20 mouse cellular contexts compared by ENCODE assay signal in genomic region chr3:101534311-101534710, GRCm38 (mm10).
A peak's percentile ranks its signal among the peaks of the same experiment; 100 is the strongest.
DNase-seq lines count a peak whose midpoint lies in the region; TF ChIP-seq lines count a peak whose summit lies in the region.
"Had no signal": no experiment of that assay in that cellular context is flagged by ENCODE, and none has a peak within 500 bp of the region (broad histone marks: within the 10 kb centered on the region; RNA-seq: fewer than 3 reads in every experiment).

No protein-coding gene starts in this region.

- no peak for TF ChIP-seq POLR2A in testis, adult 2 months (IDR thresholded peaks at IDR 0.05; ENCODE audit: control insufficient read depth, low read depth, low read length)

- H3K27ac ChIP-seq in testis, adult 2 months (ENCODE audit: control insufficient read depth, insufficient read depth, low read depth, low read length), result no peak overlapping the region
- H3K27ac ChIP-seq: embryonic facial prominence, embryonic 13.5 days; embryonic facial prominence, embryonic 15.5 days; forebrain, embryonic 10.5 days; forebrain, embryonic 12.5 days had no signal

- no peaks in the 10 kb centered on the region for H3K4me1 ChIP-seq in testis, adult 2 months (ENCODE audit: control insufficient read depth, insufficient read depth, low read length)

- no peaks in the 10 kb centered on the region for H3K36me3 ChIP-seq in testis, adult 2 months (ENCODE audit: control insufficient read depth, insufficient read depth, low read length)
- H3K36me3 ChIP-seq: embryonic facial prominence, embryonic 13.5 days; embryonic facial prominence, embryonic 15.5 days; forebrain, embryonic 10.5 days; forebrain, embryonic 12.5 days had no signal

- intact Hi-C loops in heart, postnatal 36 days (cut with DNase I), result no loop called here

- no peak for TF ChIP-seq CTCF in testis, adult 2 months (IDR thresholded peaks at IDR 0.05; ENCODE audit: control insufficient read depth, insufficient read depth, insufficient replicate concordance, low read depth, low read length)

- DNase-seq in heart, adult 11 months, result peak; percentile 88
- no peak for DNase-seq in heart, postnatal 36 days
- no peak for DNase-seq in testis, postnatal 10 days (ENCODE audit: low spot score)
- no peak for DNase-seq in kidney, adult 11 months
- DNase-seq: adrenal gland, adult 2 months; adrenal gland, postnatal 10 days; adrenal gland, postnatal 25 days; cerebellum, adult 11 months; cerebellum, adult 18-20 months; cerebellum, adult 8-10 months; cerebellum, adult 9-11 months; cerebellum, postnatal 14 days; cerebellum, postnatal 36 days; embryo, embryonic 11 days had no signal

- no peaks in the 10 kb centered on the region for H3K27me3 ChIP-seq in testis, adult 2 months (ENCODE audit: control insufficient read depth, insufficient read depth, low read length)
- H3K27me3 ChIP-seq: embryonic facial prominence, embryonic 13.5 days; embryonic facial prominence, embryonic 15.5 days had no signal

- H3K4me3 ChIP-seq in testis, adult 2 months (ENCODE audit: control insufficient read depth, low read depth, low read length), result peak overlapping the region; percentile 4
- H3K4me3 ChIP-seq: embryonic facial prominence, embryonic 13.5 days; embryonic facial prominence, embryonic 15.5 days; erythroblast, embryonic 14.5 days; forebrain, embryonic 10.5 days; forebrain, embryonic 12.5 days had no signal
